ENCODE assay signal across 8 mouse cellular contexts in genomic region chr5:142557397-142558067, GRCm38 (mm10). TPM values are rescaled to one million over a fixed set of nuclear protein-coding genes. Genes with fewer than 3 reads are reported as not detected.
A peak's percentile ranks its signal among the peaks of the same experiment; 100 is the strongest.
DNase-seq lines count a peak whose midpoint lies in the region; ATAC-seq lines count a peak whose summit lies in the region.

No protein-coding gene starts in this region.

- H3K4me1 ChIP-seq in intestine, embryonic 15.5 days (replicated peaks): no peaks in the 10 kb centered on the region

- ATAC-seq in intestine, embryonic 15.5 days: peak; percentile 84
- ATAC-seq in monocyte, adult 5-6 weeks (replicated peaks; ENCODE audit: insufficient number of reproducible peaks, low FRiP score, low TSS enrichment, poor library complexity, severe bottlenecking): no peak

- H3K9ac ChIP-seq in intestine, embryonic 15.5 days: no peak overlapping the region

- no peak overlapping the region for H3K4me2 ChIP-seq in intestine, embryonic 15.5 days (replicated peaks)

- H3K27me3 ChIP-seq in intestine, embryonic 15.5 days (replicated peaks): no peaks in the 10 kb centered on the region

- intact Hi-C loops in left cerebral cortex, postnatal 14 days (cut with DNase I): loop anchor here (2.0 to 5.0 kb wide), 2 partner anchors 63 to 160 kb away; no protein-coding TSS in a partner anchor

- H3K4me3 ChIP-seq in intestine, embryonic 15.5 days (replicated peaks): no peak overlapping the region

- H3K9me3 ChIP-seq in intestine, embryonic 15.5 days: no peaks in the 10 kb centered on the region

- no peak overlapping the region for H3K27ac ChIP-seq in intestine, embryonic 15.5 days

- no peaks in the 10 kb centered on the region for H3K36me3 ChIP-seq in intestine, embryonic 15.5 days

- DNase-seq in WW6 (ENCODE audit: low read depth, low spot score): peak; percentile 48
- DNase-seq in cerebellum, postnatal 14 days: peak; percentile 92 to 97
- peak; percentile 81 to 86 for DNase-seq in frontal cortex, postnatal 25 days (ENCODE audit: low spot score in 2 of 2)
- DNase-seq in left cerebral cortex, postnatal 14 days (ENCODE audit: low spot score in 2 of 2): peak; percentile 91 to 94
- DNase-seq in mesoderm, embryonic 11.5 days (ENCODE audit: low read depth, low spot score): peak; percentile 87
- DNase-seq in right cerebral cortex, postnatal 36 days (ENCODE audit: low spot score in 2 of 2): peak; percentile 81 to 83

- 24% methylated on average over 14 of the region's 21 CpGs for WGBS in intestine, embryonic 15.5 days

RNA-seq across cellular contexts. Expression of gene Radil, which starts 6.6 kb away (rescaled TPM):
- polyA plus RNA-seq in intestine, embryonic 15.5 days (2015; fragmentation: Nextera tagmentation; extraction: Ambion mirVana): 1.8 and 2.5 TPM in 2 replicates
- total RNA-seq in left cerebral cortex, postnatal 14 days (2021): 10 to 100 TPM; 19.2 to 21.2 TPM
- not detected in 3 replicates for total RNA-seq in monocyte, adult 5-6 weeks (2017)

RNA-seq across cellular contexts. Expression of gene Papolb, which starts 27.7 kb away (rescaled TPM):
- polyA plus RNA-seq in intestine, embryonic 15.5 days (2015; fragmentation: Nextera tagmentation; extraction: Ambion mirVana): 0.05 and 0.08 TPM in 2 replicates
- total RNA-seq in left cerebral cortex, postnatal 14 days (2021): 1 to 10 TPM in 1 of 2 experiments, under 1 TPM in 1; 0.85 to 1.1 TPM
- total RNA-seq in monocyte, adult 5-6 weeks (2017): not detected in 3 replicates

RNA-seq across cellular contexts. Expression of gene Mmd2, which starts 51.1 kb away (rescaled TPM):
- polyA plus RNA-seq in intestine, embryonic 15.5 days (2015; fragmentation: Nextera tagmentation; extraction: Ambion mirVana): 1.7 and 2.0 TPM in 2 replicates
- 100 to 1,000 TPM; 126 to 127 TPM for total RNA-seq in left cerebral cortex, postnatal 14 days (2021)
- total RNA-seq in monocyte, adult 5-6 weeks (2017): not detected in 3 replicates

Comparison
In these comparisons a context has a peak if more than half of its experiments do, and no peak if none do; other contexts are left out.
1. RNA of gene Radil, which starts 6.6 kb away (total RNA-seq): 19.2 to 21.2 TPM in left cerebral cortex, postnatal 14 days; not detected in monocyte, adult 5-6 weeks; every median in the first group is over 10 times any median in the second.
2. RNA of gene Mmd2, which starts 51.1 kb away (total RNA-seq): 126 to 127 TPM in left cerebral cortex, postnatal 14 days; not detected in monocyte, adult 5-6 weeks; every median in the first group is over 100 times any median in the second.
3. Peak in every context shown above with its lines, with median percentiles within 50 percentile points of each other: DNase-seq.